Mouse (Mus musculus): ENCODE data around the gene Cdca7l. TPM values are rescaled to one million over a fixed set of nuclear protein-coding genes. Genes with fewer than 3 reads are reported as not detected.

The Cdca7l gene
- total RNA-seq, 2 experiments from 2014 or later = 0.49 to 1.7 TPM

DNA sequence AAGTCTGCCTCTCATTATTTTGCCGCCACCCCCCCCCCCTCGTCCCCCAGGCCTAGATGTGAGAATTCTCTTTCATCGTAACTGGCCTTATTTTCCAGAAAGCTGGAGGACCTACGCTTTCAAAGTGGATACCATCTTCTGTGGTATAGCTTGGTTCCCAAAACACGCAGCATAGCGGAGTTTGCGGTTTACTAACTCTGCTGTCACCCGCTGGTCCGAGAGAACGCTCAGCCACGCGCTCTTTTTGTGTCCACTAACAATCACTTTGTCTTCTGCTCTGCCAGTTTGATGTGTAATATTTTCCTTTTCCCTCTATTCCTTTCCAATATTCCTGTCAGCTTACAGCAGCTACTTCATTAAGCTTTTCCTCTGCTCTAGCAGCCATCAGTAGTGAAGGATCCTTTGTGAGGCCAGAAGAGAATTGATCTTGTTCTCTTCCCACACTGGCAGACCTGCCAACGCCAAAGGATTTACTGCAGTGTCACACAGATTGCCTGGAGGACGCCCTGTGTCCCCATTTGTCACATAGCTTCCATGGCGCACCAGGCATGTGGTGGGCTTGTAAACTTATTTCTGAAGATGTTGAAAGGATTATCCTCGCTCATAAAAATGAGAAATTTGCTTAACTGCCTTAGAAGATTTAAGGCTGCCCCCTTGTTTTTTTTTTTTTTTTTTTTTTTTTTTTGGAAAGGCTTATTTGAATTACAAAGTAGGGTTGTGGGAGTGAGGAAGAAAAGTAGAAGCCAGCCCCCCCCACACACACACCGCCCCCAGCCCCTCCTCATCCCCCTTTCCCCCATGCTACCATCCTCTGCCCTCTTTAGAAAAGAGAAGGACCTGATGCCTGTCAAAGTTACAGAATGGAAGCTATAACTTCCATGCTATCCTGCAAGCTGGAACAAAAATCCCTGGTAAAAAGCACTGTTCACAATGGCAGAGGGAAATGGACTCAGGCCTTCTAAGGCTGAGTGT lies 4.6 kb downstream of the Cdca7l start:
- no peak for DNase-seq (ENCODE audit: low spot score in 2 of 2)
- intact Hi-C loops (cut with DNase I) = loop anchor here (5.0 kb wide), 2 partner anchors 649 to 1049 kb away; no protein-coding TSS in a partner anchor

DNA sequence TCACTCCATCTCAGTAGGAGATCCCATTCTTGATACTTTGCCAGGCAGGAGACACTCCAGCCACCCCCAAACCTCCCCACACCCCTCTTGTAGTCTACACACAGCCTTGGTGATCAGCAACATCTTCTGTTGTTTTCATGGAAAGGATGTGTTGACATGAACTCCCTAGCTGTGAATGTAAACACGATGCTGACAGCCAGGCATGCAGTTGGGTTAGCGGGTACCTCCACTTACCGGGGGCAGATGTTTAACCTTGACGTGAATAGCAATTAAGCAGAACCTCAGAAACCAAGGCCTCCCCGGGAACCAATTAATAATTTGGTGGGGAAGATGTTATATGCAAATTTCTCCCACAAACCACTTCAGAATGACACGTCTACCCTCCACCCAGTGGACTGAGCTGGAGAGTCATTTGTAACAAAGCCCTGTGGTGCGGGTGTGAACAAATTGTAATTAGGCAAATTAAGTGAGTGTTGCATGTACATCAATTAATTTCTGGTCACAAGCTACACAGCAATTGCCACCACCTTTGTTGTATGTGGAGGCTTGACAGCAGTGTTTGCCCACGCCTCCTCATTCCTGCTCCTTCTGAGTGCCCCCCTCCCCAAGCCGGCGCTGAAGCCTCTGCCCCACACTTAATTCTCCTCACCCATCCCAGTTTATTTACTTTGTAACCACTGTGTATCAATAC lies 5.4 kb downstream of the Cdca7l start:
- no peak for DNase-seq (ENCODE audit: low spot score in 2 of 2)
- intact Hi-C loops (cut with DNase I) = loop anchor here (5.0 kb wide), 2 partner anchors 648 to 1048 kb away; no protein-coding TSS in a partner anchor

DNA sequence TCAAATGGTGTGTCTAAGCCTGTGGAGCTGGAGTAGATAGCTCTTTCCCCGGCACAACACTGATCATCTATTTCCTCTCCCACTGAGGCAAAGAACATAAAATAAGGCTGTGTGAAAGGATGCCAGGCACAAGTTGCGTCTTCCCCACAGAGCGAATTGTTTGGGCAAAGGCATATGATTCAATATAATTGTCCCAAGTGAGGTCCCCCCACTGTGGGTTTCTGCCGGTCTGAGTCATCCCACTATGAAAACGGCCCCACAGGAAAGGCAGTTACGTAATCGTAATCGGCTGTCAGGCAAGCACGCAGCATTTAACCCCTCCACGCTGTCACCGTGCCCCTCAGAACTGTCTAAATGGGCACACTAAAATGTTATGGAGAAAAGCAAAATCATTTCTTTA lies 6.0 kb downstream of the Cdca7l start:
- no peak for DNase-seq (ENCODE audit: low spot score in 2 of 2)
- intact Hi-C loops (cut with DNase I) = no loop called here

DNA sequence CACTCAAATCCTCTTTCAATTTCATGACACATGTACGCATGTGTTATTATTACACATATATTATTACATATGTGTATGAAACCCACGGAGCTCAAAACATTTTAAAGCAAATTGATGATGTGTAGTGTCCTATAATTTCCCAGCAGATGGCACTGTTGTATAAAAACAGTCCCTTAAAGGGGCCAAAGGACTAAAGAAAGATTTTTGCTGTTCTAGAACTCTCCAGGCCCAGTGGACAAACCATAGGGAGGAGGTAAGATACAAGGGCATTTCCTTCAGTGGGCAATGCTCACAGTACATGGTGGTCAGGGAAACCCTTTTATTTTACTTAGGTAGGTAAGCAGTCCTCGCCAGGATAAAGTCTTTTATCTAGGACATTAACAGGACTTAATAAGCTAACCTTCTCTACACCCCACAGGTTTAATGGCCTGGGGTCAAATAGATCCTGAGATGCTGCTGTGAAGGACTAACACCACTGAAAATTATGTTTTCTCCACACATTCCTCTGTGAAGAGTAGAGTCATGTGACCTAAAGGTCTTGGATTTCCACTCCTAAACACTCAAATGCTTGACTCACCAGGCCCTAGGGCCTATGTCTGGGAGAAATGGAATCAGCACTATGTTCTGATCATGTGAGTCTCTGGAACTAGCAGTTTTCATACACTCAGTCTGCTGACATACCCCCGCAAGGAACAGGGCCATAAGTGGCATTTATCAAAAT lies 16.2 kb downstream of the Cdca7l start:
- DNase-seq (ENCODE audit: low spot score in 2 of 2) = no peak
- intact Hi-C loops (cut with DNase I) = loop anchor here (2.0 to 5.0 kb wide), 2 partner anchors 33 to 637 kb away; no protein-coding TSS in a partner anchor

DNA sequence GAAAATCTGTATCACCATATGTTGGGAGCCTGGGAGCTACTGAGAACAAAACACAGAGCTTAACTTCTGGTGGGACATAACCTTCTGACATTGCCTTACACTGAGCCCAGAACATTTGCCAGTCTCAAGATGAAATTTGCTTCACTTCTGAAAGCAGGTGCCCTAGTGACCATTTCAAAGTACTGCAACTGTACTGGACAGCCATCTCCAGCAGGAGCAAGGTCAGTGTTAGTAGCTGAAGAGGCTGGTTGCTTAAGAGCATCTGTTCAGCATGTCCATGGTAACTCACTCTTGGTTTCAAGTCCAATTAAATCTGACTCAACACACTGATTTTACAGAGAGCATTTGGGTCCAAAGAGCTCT lies 16.8 kb downstream of the Cdca7l start:
- DNase-seq (ENCODE audit: low spot score in 2 of 2) = no peak
- intact Hi-C loops (cut with DNase I) = loop anchor here (2.0 to 5.0 kb wide), 2 partner anchors 32 to 636 kb away; no protein-coding TSS in a partner anchor

DNA sequence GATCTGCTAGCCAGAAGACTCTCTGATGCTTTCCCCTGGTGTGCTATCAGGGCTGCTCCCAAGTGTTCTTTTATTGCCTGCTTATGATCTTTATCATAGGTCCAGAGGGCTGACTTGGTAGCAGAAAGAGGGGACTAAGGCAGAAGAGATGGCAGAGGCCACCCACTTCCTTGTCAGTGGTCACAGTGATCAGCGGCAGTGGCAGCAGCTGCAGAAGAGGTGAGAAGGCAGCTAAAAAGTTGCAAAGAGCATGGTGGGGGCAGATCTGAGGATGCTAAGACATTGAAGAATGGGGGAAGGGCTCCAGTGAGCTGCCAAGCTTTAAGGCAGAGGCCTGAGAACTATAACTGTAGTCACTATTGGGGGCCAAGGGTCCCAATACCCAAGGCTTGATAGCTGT lies 17.3 kb downstream of the Cdca7l start:
- intact Hi-C loops (cut with DNase I) = loop anchor here (2.0 to 5.0 kb wide), 2 partner anchors 31 to 636 kb away; no protein-coding TSS in a partner anchor
- DNase-seq (ENCODE audit: low spot score in 2 of 2) = no peak

DNA sequence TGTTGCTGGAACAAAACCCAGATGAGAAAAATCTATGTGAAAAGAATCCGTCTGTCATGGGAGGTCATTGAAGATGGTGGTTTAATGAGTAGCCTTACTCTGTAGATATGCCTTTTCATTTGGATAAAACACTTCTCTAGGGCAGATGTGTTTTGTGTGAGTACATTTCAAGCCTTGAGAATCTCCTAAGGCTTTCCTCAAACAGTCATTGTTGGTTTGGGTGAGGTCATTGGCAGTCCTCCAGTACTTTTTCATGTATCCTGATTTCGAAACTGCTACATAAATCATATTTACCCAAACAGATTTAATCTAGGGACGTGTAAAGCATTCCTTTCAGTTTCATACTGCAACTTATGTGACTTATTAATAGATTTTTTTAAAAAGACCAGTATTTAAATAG lies 24.3 kb downstream of the Cdca7l start:
- intact Hi-C loops (cut with DNase I) = loop anchor here (5.0 kb wide), 1 partner anchor 39 kb away; no protein-coding TSS in a partner anchor
- DNase-seq (ENCODE audit: low spot score in 2 of 2) = no peak

DNA sequence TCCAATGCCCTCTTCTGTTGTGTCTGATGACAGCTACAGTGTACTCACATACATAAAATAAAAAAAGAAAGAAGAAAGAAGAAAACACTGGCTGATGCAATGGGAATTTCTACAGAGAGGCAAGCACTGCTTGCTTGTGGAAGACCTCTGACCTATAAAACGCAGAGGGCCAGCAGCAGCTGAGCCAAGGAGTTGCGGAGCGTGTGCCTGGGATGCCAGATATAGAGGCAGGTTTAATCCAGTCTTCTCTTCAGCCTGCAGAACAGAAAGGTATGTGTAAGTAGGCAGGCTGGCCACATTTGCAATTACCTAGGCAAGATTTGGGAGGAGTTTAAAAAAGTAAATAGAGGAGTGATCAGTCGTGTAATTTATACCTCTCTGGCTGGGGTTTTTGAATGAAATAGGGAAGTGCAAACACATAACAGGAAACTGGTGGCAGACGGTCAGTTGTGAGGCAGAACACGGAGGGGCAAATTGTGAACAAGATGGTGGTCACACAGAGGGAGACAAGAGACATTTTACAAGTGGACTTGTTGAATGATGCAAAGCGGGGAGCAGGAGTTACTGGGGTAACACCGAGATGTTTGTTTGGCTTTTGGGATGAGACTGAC lies 27.4 kb downstream of the Cdca7l start:
- intact Hi-C loops (cut with DNase I) = no loop called here
- DNase-seq (ENCODE audit: low spot score in 2 of 2) = no peak

DNA sequence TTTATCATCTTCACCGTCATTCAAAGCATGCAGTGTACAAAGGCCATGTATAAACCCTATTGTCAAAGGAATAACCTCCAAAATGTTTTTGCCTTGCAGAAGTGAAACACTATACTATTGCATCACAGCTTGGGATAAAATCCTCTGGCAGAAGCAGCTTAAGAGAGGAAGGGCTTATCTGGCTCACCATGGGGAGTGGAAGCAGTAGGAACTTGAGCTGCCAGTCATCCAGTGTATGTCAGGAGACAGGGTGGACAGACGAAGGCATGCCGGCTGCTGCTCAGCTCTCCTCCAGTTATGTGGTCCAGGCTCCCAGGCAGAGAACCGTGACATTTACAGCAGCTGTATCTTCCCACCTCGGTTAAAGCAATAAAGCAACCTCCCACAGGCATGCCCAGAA lies 28.1 kb downstream of the Cdca7l start:
- no peak for DNase-seq (ENCODE audit: low spot score in 2 of 2)
- intact Hi-C loops (cut with DNase I) = no loop called here

DNA sequence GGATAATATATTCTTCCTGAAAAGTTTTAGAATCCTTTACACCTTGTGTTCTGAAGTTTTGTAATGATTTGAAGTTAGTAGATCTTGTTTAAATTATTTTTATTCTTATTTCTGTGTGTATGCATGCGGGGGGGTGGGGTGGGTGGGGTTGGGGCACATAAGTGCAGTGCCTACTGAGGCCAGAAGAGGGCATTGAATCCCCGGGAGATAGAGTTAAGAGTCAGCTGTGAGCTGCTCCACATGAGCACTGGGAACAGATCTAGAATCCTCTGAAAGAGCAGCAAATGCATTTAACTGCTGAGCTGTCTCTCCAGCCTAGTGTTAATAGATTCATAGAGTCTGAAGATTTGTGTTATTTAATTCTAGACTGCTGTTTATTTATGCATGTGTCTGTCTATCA lies 30.6 kb downstream of the Cdca7l start:
- DNase-seq (ENCODE audit: low spot score in 2 of 2) = no peak
- intact Hi-C loops (cut with DNase I) = no loop called here

DNA sequence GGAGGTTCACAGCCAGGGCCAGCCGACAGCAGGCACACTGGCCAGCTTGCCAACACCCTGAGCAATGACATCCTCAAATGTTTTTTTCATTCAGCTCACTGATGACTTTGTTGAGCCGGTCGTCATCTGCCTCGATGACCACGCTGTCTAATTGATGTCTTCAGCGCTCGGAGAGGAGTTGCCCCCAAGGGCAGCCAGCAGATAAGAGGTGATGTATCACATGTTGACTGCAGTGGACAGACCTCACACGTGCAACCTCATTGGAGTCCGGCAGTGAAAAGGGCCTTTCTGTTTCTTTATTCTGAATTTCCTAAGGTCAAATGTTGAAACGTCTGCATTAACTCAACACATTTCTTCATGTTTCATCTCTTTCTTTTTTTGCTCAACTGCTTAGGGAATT lies 31.3 kb downstream of the Cdca7l start:
- intact Hi-C loops (cut with DNase I) = no loop called here

DNA sequence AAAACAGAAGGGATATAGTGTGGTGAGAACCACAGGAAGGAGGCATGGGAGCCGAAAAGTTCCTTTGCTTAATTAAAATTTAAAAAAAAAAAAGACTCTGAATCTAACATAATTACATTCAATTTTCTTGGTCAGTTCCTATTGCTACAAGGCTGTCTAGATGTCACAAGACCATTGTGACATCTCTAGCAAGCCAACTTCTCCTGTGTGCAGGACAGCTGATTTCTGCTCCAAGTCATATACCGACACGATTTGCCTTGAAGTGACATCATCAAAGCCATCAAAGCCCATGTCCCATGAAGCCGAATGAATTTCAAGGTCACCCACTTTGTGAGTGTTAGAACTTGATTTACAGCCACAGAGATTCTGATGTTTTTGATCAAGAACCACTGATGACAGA lies 33.3 kb downstream of the Cdca7l start:
- intact Hi-C loops (cut with DNase I) = no loop called here
- no peak for DNase-seq (ENCODE audit: low spot score in 2 of 2)

More for the DNA sequence above, 31.3 kb downstream of the Cdca7l start:
- DNase-seq (ENCODE audit: low spot score in 2 of 2) = no peak

DNA sequence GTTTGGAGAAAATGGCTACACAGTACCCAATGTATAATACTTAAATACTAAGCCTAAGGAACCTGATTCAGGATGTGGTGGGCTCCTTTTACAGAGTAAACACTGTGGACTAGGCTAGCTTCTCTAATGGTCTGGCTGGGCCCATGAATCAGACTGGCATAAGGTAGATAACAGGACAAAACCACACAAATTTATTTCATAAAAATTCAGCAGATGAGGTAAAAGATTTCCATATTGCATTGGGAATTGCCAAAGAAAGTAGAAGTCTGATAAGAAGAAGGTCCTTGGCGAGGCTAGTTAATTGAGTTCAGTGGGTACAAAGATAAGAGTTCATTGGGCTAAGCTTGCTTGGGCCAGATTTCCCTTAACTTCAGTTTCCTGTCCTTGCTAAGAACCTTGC lies 36.6 kb downstream of the Cdca7l start:
- intact Hi-C loops (cut with DNase I) = no loop called here
- no peak for DNase-seq (ENCODE audit: low spot score in 2 of 2)

DNA sequence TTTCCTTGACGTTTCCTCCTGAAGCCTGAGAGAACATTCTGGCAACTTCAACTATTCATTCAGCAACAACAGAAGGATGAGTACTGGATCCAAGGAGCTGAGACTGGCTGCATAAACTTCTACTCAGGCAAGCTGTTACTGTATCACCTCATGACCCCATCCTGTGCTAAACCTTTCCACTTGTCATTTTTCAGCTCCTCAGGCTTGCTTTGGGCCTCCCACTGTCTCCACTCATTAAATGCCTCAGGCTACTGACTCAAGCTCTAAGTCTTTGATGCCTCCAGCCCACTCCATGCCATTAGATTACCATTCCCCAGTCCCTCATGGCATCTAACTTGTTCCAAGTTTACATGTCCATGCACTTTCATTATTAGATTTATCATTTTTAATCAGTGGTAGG lies 38.6 kb downstream of the Cdca7l start:
- no peak for DNase-seq (ENCODE audit: low spot score in 2 of 2)
- intact Hi-C loops (cut with DNase I) = no loop called here

DNA sequence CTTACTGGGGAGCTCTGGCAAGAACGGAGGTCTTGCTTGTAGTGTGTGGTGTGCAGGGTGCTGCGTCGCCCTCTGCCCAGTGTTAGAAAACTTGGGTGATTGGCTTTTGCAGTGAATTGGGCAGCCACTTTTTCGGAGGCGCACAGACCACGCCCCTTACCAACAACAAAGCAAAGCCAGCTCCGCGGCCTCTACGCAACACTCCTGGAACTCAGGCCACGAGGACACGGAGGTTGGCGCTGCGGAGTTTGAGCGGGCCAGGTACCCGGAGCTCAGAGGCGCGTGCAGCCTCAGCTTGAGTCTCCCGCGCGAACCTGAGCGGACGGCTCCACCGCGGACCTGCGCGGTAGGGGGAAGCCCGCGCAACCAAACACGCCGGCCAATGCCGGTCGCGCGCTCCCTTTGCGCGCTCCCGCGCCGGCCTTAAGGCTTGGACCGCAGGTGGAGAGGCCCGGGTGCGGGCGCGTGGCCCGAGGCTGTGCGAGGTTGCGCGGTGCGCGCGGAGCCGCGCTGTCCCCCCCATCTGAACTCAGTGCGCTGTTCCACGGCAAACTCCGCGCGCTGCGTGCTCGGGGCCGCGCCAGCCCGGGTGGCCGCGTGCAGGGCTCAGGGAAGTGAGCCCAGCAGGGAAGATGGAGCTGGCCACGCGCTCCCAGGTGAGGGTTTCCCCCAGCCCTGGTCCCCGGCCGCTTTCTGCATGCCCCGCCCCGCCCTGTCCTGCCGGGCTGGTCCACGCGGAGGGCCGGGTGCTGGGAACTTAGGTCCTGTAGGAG lies 39.4 kb downstream of the Cdca7l start:
- intact Hi-C loops (cut with DNase I) = no loop called here
- peak; percentile 54 to 69 for DNase-seq (ENCODE audit: low spot score in 2 of 2)

DNA sequence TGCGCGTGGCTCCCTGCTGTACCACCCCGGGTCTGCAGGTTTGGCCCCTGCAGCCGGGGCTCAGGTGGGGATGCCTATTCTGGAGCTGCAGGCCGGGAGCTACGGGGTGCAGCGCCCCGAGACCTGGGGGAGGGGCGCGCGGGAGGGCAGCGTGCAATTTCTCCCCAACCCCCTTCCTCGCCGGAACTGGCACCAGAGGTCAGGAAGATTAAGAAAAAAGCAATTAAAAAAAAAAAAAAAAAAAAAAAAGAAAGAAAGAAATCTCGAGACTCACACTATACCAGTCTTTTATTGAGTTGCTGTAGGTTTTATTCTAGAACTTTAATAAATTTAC lies 40.0 kb downstream of the Cdca7l start:
- intact Hi-C loops (cut with DNase I) = no loop called here

DNA sequence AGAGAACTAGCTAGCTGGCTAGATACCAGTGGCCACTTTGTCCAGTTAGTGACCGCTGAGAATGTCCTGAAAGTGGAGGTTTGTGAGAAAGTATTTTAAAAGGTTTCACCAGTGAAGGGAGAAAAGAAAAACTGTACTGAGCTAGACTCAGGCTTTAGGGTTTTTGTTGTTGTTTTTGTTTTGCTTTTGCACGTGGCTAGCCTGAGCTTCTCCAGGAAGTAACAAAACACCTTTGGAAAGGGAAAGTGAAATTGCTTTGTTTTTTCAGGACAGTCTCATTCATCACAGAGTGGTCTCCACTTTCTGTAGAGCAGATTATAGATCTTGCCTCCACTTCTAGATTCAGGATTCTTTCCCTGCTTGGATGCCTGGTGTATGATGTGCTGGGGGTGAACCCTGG lies 40.8 kb downstream of the Cdca7l start:
- intact Hi-C loops (cut with DNase I) = no loop called here
- DNase-seq (ENCODE audit: low spot score in 2 of 2) = no peak

More for the DNA sequence above, 40.0 kb downstream of the Cdca7l start:
- no peak for DNase-seq (ENCODE audit: low spot score in 2 of 2)

DNA sequence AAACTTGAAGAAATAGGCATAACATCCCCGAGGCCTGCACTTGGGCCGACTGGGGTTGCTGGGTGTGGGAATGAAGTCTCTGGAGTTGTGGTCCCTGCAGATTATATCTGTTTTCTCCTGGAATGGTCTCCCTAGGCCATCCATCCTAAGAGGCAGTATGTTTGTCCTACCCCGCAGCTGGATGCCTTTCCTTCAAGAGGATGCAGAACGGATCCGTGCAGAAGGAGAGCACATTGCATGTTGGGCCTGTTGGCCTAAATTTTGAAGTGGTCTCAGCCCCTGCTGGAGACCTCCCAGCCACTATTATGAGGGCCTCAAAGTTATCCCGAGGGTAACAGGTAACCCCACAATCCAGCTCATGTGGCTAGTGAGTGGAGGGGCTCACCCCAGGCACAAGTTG lies 44.5 kb downstream of the Cdca7l start:
- no peak for DNase-seq (ENCODE audit: low spot score in 2 of 2)
- intact Hi-C loops (cut with DNase I) = no loop called here

DNA sequence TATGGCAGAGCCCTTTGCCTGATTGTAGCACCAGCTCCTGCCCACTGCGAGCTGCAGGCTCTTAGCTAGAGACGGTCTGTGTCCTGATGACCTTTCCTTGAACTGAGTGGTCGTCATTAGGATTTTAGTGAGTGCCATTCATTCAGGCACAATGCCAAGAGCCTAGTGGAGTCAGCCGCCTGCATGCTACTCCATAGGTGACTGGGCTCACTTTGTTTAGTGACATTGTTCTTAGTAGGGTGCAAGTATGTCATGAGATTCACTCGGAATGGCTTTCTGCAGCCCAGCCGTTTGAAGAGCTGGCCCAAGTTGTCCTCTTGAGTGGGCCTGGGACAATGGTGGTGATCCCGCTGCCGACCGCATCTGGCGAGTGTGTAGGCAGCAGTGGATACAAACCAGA lies 46.4 kb downstream of the Cdca7l start:
- intact Hi-C loops (cut with DNase I) = loop anchor here (5.0 kb wide), 1 partner anchor 463 kb away; no protein-coding TSS in a partner anchor
- no peak for DNase-seq (ENCODE audit: low spot score in 2 of 2)

Measured in left cerebral cortex, postnatal 36 days (tissue).